Mouse (Mus musculus) spleen, postnatal 14 days (tissue): ENCODE results near the gene Gm19345.

Experiments used
- DNase-seq, 2 experiments: peaks; one replicate each; pipeline ENCODE4 v3.0.0; 2021 to 2022; ENCODE audit warnings: low spot score in 2 of 2

The Gm19345 gene

GRCm38 (mm10) chr7:19871943-19872601 is 20.3 kb downstream of the Gm19345 start:
- peak in 1 of 2 experiments; percentile 57 for DNase-seq

- no peak for DNase-seq
Observed at GRCm38 (mm10) chr7:19875948-19876682, 24.3 kb downstream of the Gm19345 start.

- DNase-seq = peak in 1 of 2 experiments; percentile 37
Observed at GRCm38 (mm10) chr7:19876781-19877425, 25.1 kb downstream of the Gm19345 start.

- DNase-seq = no peak
Observed at GRCm38 (mm10) chr7:19880754-19881153, 29.0 kb downstream of the Gm19345 start.

GRCm38 (mm10) chr7:19887849-19888248 is 36.0 kb downstream of the Gm19345 start, which contains the start of gene Ceacam19:
Gene Ceacam19 (minus strand): TSS chr7:19887965.
- no peak for DNase-seq

- DNase-seq = peak; percentile 43 to 67
Observed at GRCm38 (mm10) chr7:19889881-19890280, 38.1 kb downstream of the Gm19345 start.
